Mouse (Mus musculus) forebrain, embryonic 11.5 days (tissue): Measurements from ENCODE around the gene Tspan8. TPM values are rescaled to one million over a fixed set of nuclear protein-coding genes. Genes with fewer than 3 reads are reported as not detected.
A peak's percentile ranks its signal among the peaks of the same experiment; 100 is the strongest.

Source experiments
- ATAC-seq: fragments of 200-750 bp; cut with Nextera tagmentation; replicated peaks from 2 replicates; pipeline ENCODE4 v1.8.0; 2017; ENCODE audit warnings: moderate TSS enrichment; ENCODE audit not compliant: low FRiP score
- DNase-seq: peaks from one replicate; pipeline ENCODE4 v3.0.0-alpha.2; 2017; ENCODE audit warnings: low spot score
- H3K27ac ChIP-seq: fragments of 300-500 bp; sonication (generic); 2 replicates; pipeline ENCODE4 v1.5.1; 2014; ENCODE audit warnings: low read depth, low read length
- H3K27me3 ChIP-seq: fragments of 300-500 bp; sonication (generic); 2 replicates; pipeline ENCODE4 v1.6.1; 2014; ENCODE audit warnings: mild to moderate bottlenecking, low read length, mixed read lengths; ENCODE audit not compliant: control insufficient read depth, insufficient read depth
- H3K36me3 ChIP-seq: fragments of 300-500 bp; sonication (generic); 2 replicates; pipeline ENCODE4 v1.6.1; 2014; ENCODE audit warnings: mild to moderate bottlenecking, low read length, moderate library complexity, mixed read lengths; ENCODE audit not compliant: control insufficient read depth, insufficient read depth
- H3K4me1 ChIP-seq: fragments of 300-500 bp; sonication (generic); replicated peaks from 2 replicates; pipeline ENCODE4 v1.6.1; 2014; ENCODE audit warnings: low read length, mixed read lengths; ENCODE audit not compliant: control insufficient read depth, insufficient read depth
- H3K4me2 ChIP-seq: fragments of 300-500 bp; sonication (generic); 2 replicates; pipeline ENCODE4 v1.6.1; 2014; ENCODE audit warnings: low read depth, mild to moderate bottlenecking, low read length, moderate library complexity, mixed read lengths; ENCODE audit not compliant: severe bottlenecking
- H3K4me3 ChIP-seq: fragments of 300-500 bp; sonication (generic); 2 replicates; pipeline ENCODE4 v1.5.1; 2014; ENCODE audit warnings: low read depth, low read length
- H3K9ac ChIP-seq: fragments of 300-500 bp; sonication (generic); 2 replicates; pipeline ENCODE4 v1.6.1; 2014; ENCODE audit warnings: low read length
- H3K9me3 ChIP-seq: fragments of 300-500 bp; sonication (generic); 2 replicates; pipeline ENCODE4 v1.6.1; 2016; ENCODE audit warnings: low read length, mixed read lengths; ENCODE audit not compliant: control insufficient read depth
- WGBS: fragments of 180-500 bp; shearing (Covaris S2); extraction: QIAGEN DNeasy Blood & Tissue Kit; methylation state at CpG from one replicate; pipeline ENCODE4 v1.1.7; 2014; 5-methylcytosine and 5-hydroxymethylcytosine counted together
- polyA plus RNA-seq: library from polyadenylated mRNA; unstranded; fragments of >200 nt; fragmentation: Nextera tagmentation; extraction: Ambion mirVana; gene quantifications from 2 replicates; pipeline ENCODE4 v1.2.1, GENCODE M21; 2014

Gene Tspan8
- polyA plus RNA-seq = 0.39 TPM in 2 replicates

- no peak within 1 kb of the TSS for H3K4me2 ChIP-seq
- H3K27ac ChIP-seq = no peak within 1 kb of the TSS
- no peak within 1 kb of the TSS for H3K4me3 ChIP-seq
- ATAC-seq = no peak
- no peaks in the 10 kb centered on the region for H3K4me1 ChIP-seq
- WGBS = 55% methylated on average over 6 of the region's 6 CpGs
- no peaks in the 10 kb centered on the region for H3K36me3 ChIP-seq
- no peak within 1 kb of the TSS for H3K9ac ChIP-seq
- DNase-seq = no peak
- H3K27me3 ChIP-seq = no peaks in the 10 kb centered on the region
- H3K9me3 ChIP-seq = no peaks in the 10 kb centered on the region
Measured at GRCm38 (mm10) chr10:115816511-115816910, at the start of gene Tspan8. Tspan8 (plus strand) TSS chr10:115816832.

- Histone ChIP-seq H3K4me2 (no peak overlapping the region), H3K27ac (no peak overlapping the region), H3K9ac (no peak overlapping the region), H3K27me3 (no peaks in the 10 kb centered on the region), H3K9me3 (no peaks in the 10 kb centered on the region), H3K4me3 (no peak overlapping the region), H3K4me1 (no peaks in the 10 kb centered on the region), H3K36me3 (no peaks in the 10 kb centered on the region)
- ATAC-seq (no peak), DNase-seq (no peak)
- 93% methylated on average over 8 of the region's 8 CpGs for WGBS
Measured at GRCm38 (mm10) chr10:115770032-115770431, 46.6 kb upstream of the Tspan8 start.

- H3K4me1 ChIP-seq = no peaks in the 10 kb centered on the region
- DNase-seq (no peak), ATAC-seq (no peak)
- H3K27ac ChIP-seq = no peak overlapping the region
- no peaks in the 10 kb centered on the region for H3K36me3 ChIP-seq
- WGBS = 65% methylated on average over 4 of the region's 4 CpGs
- no peak overlapping the region for H3K9ac ChIP-seq
- no peak overlapping the region for H3K4me3 ChIP-seq
- no peak overlapping the region for H3K4me2 ChIP-seq
- H3K9me3 ChIP-seq = no peaks in the 10 kb centered on the region
- H3K27me3 ChIP-seq = no peaks in the 10 kb centered on the region
Measured at GRCm38 (mm10) chr10:115774451-115774850, 42.2 kb upstream of the Tspan8 start.

GRCm38 (mm10) chr10:115775945-115776905 lies 40.4 kb upstream of the Tspan8 start:
- WGBS = 81% methylated on average over 17 of the region's 17 CpGs
- Histone ChIP-seq H3K9me3 (no peaks in the 10 kb centered on the region), H3K9ac (no peak overlapping the region), H3K4me3 (no peak overlapping the region), H3K27me3 (no peaks in the 10 kb centered on the region), H3K4me2 (no peak overlapping the region), H3K4me1 (no peaks in the 10 kb centered on the region), H3K36me3 (no peaks in the 10 kb centered on the region), H3K27ac (no peak overlapping the region)
- ATAC-seq (no peak), DNase-seq (no peak)

- H3K27me3 ChIP-seq = no peaks in the 10 kb centered on the region
- no peaks in the 10 kb centered on the region for H3K9me3 ChIP-seq
- no peak overlapping the region for H3K27ac ChIP-seq
- 81% methylated on average over 5 of the region's 5 CpGs for WGBS
- no peak overlapping the region for H3K9ac ChIP-seq
- H3K4me1 ChIP-seq = no peaks in the 10 kb centered on the region
- no peaks in the 10 kb centered on the region for H3K36me3 ChIP-seq
- DNase-seq = no peak
- no peak for ATAC-seq
- H3K4me2 ChIP-seq = no peak overlapping the region
- no peak overlapping the region for H3K4me3 ChIP-seq
Measured at GRCm38 (mm10) chr10:115777366-115777765, 39.3 kb upstream of the Tspan8 start.

- Histone ChIP-seq H3K4me2 (no peak overlapping the region), H3K27me3 (no peaks in the 10 kb centered on the region), H3K4me3 (no peak overlapping the region), H3K27ac (no peak overlapping the region), H3K36me3 (no peaks in the 10 kb centered on the region), H3K9ac (no peak overlapping the region), H3K4me1 (no peaks in the 10 kb centered on the region), H3K9me3 (no peaks in the 10 kb centered on the region)
- no peak for ATAC-seq
- WGBS = 41% methylated on average over 5 of the region's 5 CpGs
- peak; percentile 53 for DNase-seq
Measured at GRCm38 (mm10) chr10:115778624-115779023, 38.0 kb upstream of the Tspan8 start.

GRCm38 (mm10) chr10:115780239-115781016 lies 36.2 kb upstream of the Tspan8 start:
- ATAC-seq = 0 out of 2 replicates have a peak, but pooled peaks have one; percentile 39
- Histone ChIP-seq H3K27me3 (no peaks in the 10 kb centered on the region), H3K4me1 (no peaks in the 10 kb centered on the region), H3K4me2 (no peak overlapping the region), H3K9ac (no peak overlapping the region), H3K27ac (no peak overlapping the region), H3K4me3 (no peak overlapping the region), H3K36me3 (no peaks in the 10 kb centered on the region), H3K9me3 (no peaks in the 10 kb centered on the region)
- 86% methylated on average over 11 of the region's 11 CpGs for WGBS
- no peak for DNase-seq

GRCm38 (mm10) chr10:115783232-115783631 lies 33.4 kb upstream of the Tspan8 start:
- H3K9ac ChIP-seq = no peak overlapping the region
- DNase-seq (no peak), ATAC-seq (no peak)
- no peaks in the 10 kb centered on the region for H3K27me3 ChIP-seq
- H3K4me1 ChIP-seq = no peaks in the 10 kb centered on the region
- 73% methylated on average over 2 of the region's 2 CpGs for WGBS
- H3K36me3 ChIP-seq = no peaks in the 10 kb centered on the region
- H3K27ac ChIP-seq = no peak overlapping the region
- H3K4me2 ChIP-seq = no peak overlapping the region
- H3K9me3 ChIP-seq = no peaks in the 10 kb centered on the region
- H3K4me3 ChIP-seq = no peak overlapping the region
